Mouse (Mus musculus) liver, adult 2 months (tissue): ENCODE data around the gene Fars2. TPM values are rescaled to one million over a fixed set of nuclear protein-coding genes. Genes with fewer than 3 reads are reported as not detected.

Source experiments
- DNase-seq: peaks from one replicate; pipeline ENCODE4 v3.0.0-alpha.2; 2011; ENCODE audit warnings: low read depth, low spot score; ENCODE audit errors: extremely low read depth
- H3K27ac ChIP-seq: fragments of 200-500 bp; replicated peaks from 2 replicates; pipeline ENCODE4 v1.5.1; 2012; ENCODE audit warnings: low read depth, mild to moderate bottlenecking, control low read depth, inconsistent platforms, low read length; ENCODE audit not compliant: insufficient read depth
- H3K27me3 ChIP-seq: fragments of 200-500 bp; 2 replicates; pipeline ENCODE4 v1.6.1; 2012; ENCODE audit warnings: mild to moderate bottlenecking, moderate library complexity, low read length, inconsistent platforms; ENCODE audit not compliant: control insufficient read depth, insufficient read depth
- H3K36me3 ChIP-seq: fragments of 200-500 bp; 2 replicates; pipeline ENCODE4 v1.6.1; 2012; ENCODE audit warnings: low read length, inconsistent platforms; ENCODE audit not compliant: control insufficient read depth, insufficient read depth
- H3K4me1 ChIP-seq: fragments of 200-500 bp; 2 replicates; pipeline ENCODE4 v1.6.1; 2011; ENCODE audit warnings: low read length; ENCODE audit not compliant: control insufficient read depth, insufficient read depth
- H3K4me3 ChIP-seq: fragments of 200-500 bp; 2 replicates; pipeline ENCODE4 v1.5.1; 2011; ENCODE audit warnings: low read depth, mild to moderate bottlenecking, control low read depth, low read length, moderate library complexity; ENCODE audit not compliant: insufficient read depth
- H3K79me2 ChIP-seq: fragments of 200-500 bp; 2 replicates; pipeline ENCODE4 v1.6.1; 2012; ENCODE audit warnings: inconsistent platforms, mild to moderate bottlenecking, low read length, moderate library complexity; ENCODE audit not compliant: control insufficient read depth, insufficient read depth
- H3K9ac ChIP-seq: fragments of 200-500 bp; 2 replicates; pipeline ENCODE4 v1.6.1; 2012; ENCODE audit warnings: low read depth, mild to moderate bottlenecking, control low read depth, inconsistent platforms, low read length
- CTCF ChIP-seq: fragments of 200-500 bp; IDR thresholded peaks from 2 replicates; pipeline ENCODE4 v1.5.1; 2011; ENCODE audit warnings: low read depth, low read length, control low read depth
- POLR2A ChIP-seq: fragments of 200-500 bp; IDR thresholded peaks from 2 replicates; pipeline ENCODE4 v1.6.1; 2011; ENCODE audit warnings: low read length, control low read depth; ENCODE audit not compliant: insufficient read depth; ENCODE audit errors: extremely low read depth
- WGBS: fragments of 180-500 bp; shearing (Covaris S2); methylation state at CpG from one replicate; pipeline ENCODE4 v1.1.7; 2018; 5-methylcytosine and 5-hydroxymethylcytosine counted together
- polyA plus RNA-seq: library from polyadenylated mRNA; depleted of rRNA; stranded (reverse); fragments of >200 nt; gene quantifications from 2 replicates; pipeline ENCODE4 v1.2.3, GENCODE M21; 2012; rRNA removed
- total RNA-seq: library from RNA; depleted of rRNA; stranded (reverse); fragments of >200 nt; gene quantifications from 2 replicates; pipeline ENCODE4 v1.2.3, GENCODE M21; 2014; rRNA removed

Gene Fars2
- total and polyA plus RNA-seq, 2 experiments: 47.1 to 58.4 TPM

GRCm38 (mm10) chr13:36734731-36735571, 617.7 kb downstream of the Fars2 start, which contains the start of gene Nrn1:
Gene Nrn1, minus strand, starts transcription at chr13:36735131.
- Histone ChIP-seq H3K27ac (peak within 1 kb of the TSS; percentile 90), H3K9ac (peak within 1 kb of the TSS; percentile 92), H3K79me2 (peaks cover 6% of the 10 kb centered on the region), H3K4me3 (peak within 1 kb of the TSS; percentile 96), H3K4me1 (peaks cover 5% of the 10 kb centered on the region), H3K27me3 (no peaks in the 10 kb centered on the region), H3K36me3 (no peaks in the 10 kb centered on the region)
- WGBS: 2% methylated on average over 50 of the region's 50 CpGs
- no peak for TF ChIP-seq CTCF
- TF ChIP-seq POLR2A: peak; percentile 52; the same call in 1 of the 2 replicates
- DNase-seq: peak; percentile 49

DNA sequence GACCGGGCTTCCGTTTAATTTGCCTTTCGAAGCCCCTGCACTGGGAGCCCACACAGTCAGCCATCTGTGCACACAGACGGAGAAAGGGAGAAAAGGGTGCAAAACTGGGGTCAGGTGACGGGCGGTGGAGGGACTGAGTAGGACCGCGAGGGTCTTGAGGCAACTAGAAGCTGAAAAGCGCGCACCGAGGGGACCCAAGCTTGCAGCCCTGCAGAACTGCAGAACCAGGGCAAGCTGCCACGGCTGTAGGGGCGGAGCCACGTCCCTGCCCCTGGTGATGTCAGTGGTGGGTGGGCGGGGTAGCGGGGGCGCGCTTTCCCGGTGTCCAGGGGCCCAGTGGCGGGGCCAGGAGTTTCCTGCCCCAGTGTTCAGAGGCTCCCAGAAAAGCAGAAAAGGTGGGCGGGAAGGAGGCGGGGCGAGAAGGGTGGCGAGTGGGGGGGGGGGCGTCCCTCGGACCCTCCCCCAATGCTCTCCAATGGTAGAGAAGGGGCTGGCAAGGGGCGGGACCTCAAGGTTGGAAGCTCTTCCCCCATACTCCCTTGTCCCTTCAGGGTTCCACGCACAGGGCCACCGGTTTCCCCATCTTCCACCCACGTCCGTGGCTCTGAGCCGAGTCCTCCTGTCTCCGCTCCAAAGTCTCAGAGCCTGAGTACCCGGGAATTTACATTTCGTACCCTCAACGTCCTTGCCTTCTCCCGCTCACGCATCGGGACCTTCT, 618.8 kb downstream of the Fars2 start:
- H3K4me1 ChIP-seq: peaks cover 4% of the 10 kb centered on the region
- DNase-seq: peak; percentile 85
- H3K27ac ChIP-seq: peak overlapping the region; percentile 85
- H3K36me3 ChIP-seq: no peaks in the 10 kb centered on the region
- H3K9ac ChIP-seq: peak overlapping the region; percentile 78
- TF ChIP-seq CTCF: no peak
- TF ChIP-seq POLR2A: peak; percentile 65; the same call in 1 of the 2 replicates
- peak overlapping the region; percentile 71 for H3K4me3 ChIP-seq
- under 1% methylated on average over 35 of the region's 39 CpGs for WGBS
- no peaks in the 10 kb centered on the region for H3K27me3 ChIP-seq
- H3K79me2 ChIP-seq: peaks cover 3% of the 10 kb centered on the region; the same call in 1 of the 2 replicates

GRCm38 (mm10) chr13:36736619-36736996, 619.4 kb downstream of the Fars2 start:
- Histone ChIP-seq H3K27me3 (no peaks in the 10 kb centered on the region), H3K4me3 (peak overlapping the region; percentile 34)
- 16% methylated on average over 9 of the region's 9 CpGs for WGBS

GRCm38 (mm10) chr13:36750056-36750455, 632.8 kb downstream of the Fars2 start:
- Histone ChIP-seq H3K4me3 (no peak overlapping the region), H3K36me3 (no peaks in the 10 kb centered on the region), H3K27ac (no peak overlapping the region), H3K27me3 (no peaks in the 10 kb centered on the region), H3K4me1 (no peaks in the 10 kb centered on the region), H3K9ac (no peak overlapping the region), H3K79me2 (no peaks in the 10 kb centered on the region)
- DNase-seq: no peak
- TF ChIP-seq POLR2A: no peak
- TF ChIP-seq CTCF: no peak
- WGBS: 53% methylated on average over 2 of the region's 2 CpGs

More at GRCm38 (mm10) chr13:36736619-36736996, 619.4 kb downstream of the Fars2 start:
- Histone ChIP-seq H3K9ac (peak overlapping the region; percentile 78), H3K27ac (peak overlapping the region; percentile 85), H3K4me1 (no peaks in the 10 kb centered on the region), H3K79me2 (peaks cover 3% of the 10 kb centered on the region; the same call in 1 of the 2 replicates), H3K36me3 (no peaks in the 10 kb centered on the region)
- no peak for TF ChIP-seq POLR2A
- TF ChIP-seq CTCF: no peak
- DNase-seq: no peak

DNA sequence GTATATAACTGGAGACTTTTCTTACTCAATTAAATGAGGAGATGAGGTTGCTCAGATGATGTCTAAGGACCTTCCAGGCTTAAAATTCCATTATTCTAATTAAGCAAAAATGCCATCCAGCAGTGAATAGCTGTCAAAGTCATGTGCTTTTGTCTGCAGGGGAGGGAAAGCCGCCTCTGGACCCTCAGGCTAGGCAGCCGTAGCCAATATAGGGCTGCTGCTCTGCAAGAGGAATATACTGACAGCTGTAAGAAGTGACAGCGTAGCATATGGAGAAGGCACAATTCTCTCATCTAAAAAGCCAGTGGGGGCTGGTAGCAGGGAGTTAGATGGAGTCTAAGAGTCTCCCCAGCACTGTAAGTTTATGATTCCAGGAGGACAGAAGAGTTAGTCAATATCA, 634.6 kb downstream of the Fars2 start:
- WGBS: 98% methylated on average over 3 of the region's 3 CpGs
- no peak overlapping the region for H3K4me3 ChIP-seq
- H3K4me1 ChIP-seq: no peaks in the 10 kb centered on the region
- no peak overlapping the region for H3K9ac ChIP-seq
- no peak overlapping the region for H3K27ac ChIP-seq
- DNase-seq: no peak
- no peaks in the 10 kb centered on the region for H3K27me3 ChIP-seq
- H3K36me3 ChIP-seq: no peaks in the 10 kb centered on the region
- no peak for TF ChIP-seq POLR2A
- no peak for TF ChIP-seq CTCF
- no peaks in the 10 kb centered on the region for H3K79me2 ChIP-seq

- no peak for DNase-seq
- no peak for TF ChIP-seq CTCF
- TF ChIP-seq POLR2A: no peak
- Histone ChIP-seq H3K9ac (no peak overlapping the region), H3K36me3 (no peaks in the 10 kb centered on the region), H3K79me2 (no peaks in the 10 kb centered on the region), H3K27ac (no peak overlapping the region), H3K4me1 (no peaks in the 10 kb centered on the region), H3K27me3 (no peaks in the 10 kb centered on the region), H3K4me3 (no peak overlapping the region)
- WGBS: 76% methylated on average over 2 of the region's 2 CpGs
Observed at GRCm38 (mm10) chr13:36766801-36767200, 649.6 kb downstream of the Fars2 start.

Other genes with a start within 250 kb of the Fars2 start
- gene Rpp40, start 211.1 kb upstream of the Fars2 start, total RNA-seq: 10.0 and 10.1 TPM in 2 replicates
- gene Rpp40, start 211.1 kb upstream of the Fars2 start, polyA plus RNA-seq: 4.4 and 5.3 TPM in 2 replicates
- gene Ppp1r3g, start 158.6 kb upstream of the Fars2 start, total RNA-seq: 4.7 and 7.6 TPM in 2 replicates
- gene Ppp1r3g, start 158.6 kb upstream of the Fars2 start, polyA plus RNA-seq: 0.22 TPM in 1 of 2 replicates, not detected in the other
- 4.2 and 4.6 TPM in 2 replicates for gene Lyrm4, start 114 bp downstream of the Fars2 start, total RNA-seq
- gene Lyrm4, start 114 bp downstream of the Fars2 start, polyA plus RNA-seq: 2.7 and 2.8 TPM in 2 replicates